Mouse (Mus musculus): ENCODE measurements around the gene Lmod3. TPM values are rescaled to one million over a fixed set of nuclear protein-coding genes. Genes with fewer than 3 reads are reported as not detected.

Gene Lmod3
- polyA plus RNA-seq (2015; fragmentation: Nextera tagmentation; extraction: Ambion mirVana) = 0.08 and 0.13 TPM in 2 replicates

DNA sequence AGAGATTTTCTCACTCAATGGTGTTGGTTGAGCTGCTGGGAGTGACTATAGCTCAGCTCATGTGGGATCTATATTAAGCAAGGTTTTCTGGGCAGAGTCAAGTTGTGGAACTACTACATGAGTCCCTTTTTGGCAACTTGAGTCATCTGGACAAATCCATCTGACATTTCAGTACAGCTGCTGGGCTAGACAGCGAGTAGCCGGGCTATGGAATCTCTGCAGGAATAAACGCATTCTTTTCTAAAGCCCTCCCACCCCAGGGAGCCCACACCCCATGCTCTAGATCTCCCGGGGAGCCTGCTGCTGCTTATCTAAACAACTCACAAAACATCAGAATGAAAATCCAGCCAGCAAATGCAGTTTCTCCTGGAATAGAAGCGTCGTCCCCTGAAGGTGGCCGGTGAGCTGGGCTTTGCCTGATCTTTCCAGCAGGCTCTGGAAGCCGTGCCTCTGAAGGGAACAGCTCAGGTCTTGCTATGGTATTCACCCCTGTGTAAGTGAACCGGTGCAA lies at the start of gene Lmod3:
Lmod3 (minus strand) TSS at position 49 of the 511 bp plus-strand sequence.
- H3K4me2 ChIP-seq (replicated peaks; ENCODE audit: low read depth) = no peak within 1 kb of the TSS
- H3K27ac ChIP-seq (ENCODE audit: low read depth, low read length) = no peak within 1 kb of the TSS
- ATAC-seq = no peak
- no peak for TF ChIP-seq CTCF (IDR thresholded peaks at IDR 0.05; ENCODE audit: low read depth)
- 26% methylated on average over 9 of the region's 9 CpGs for WGBS
- H3K9ac ChIP-seq (ENCODE audit: low read depth, low read length) = no peak within 1 kb of the TSS
- no peaks in the 10 kb centered on the region for H3K9me3 ChIP-seq (ENCODE audit: control insufficient read depth)
- no peak within 1 kb of the TSS for H3K4me3 ChIP-seq (ENCODE audit: low read depth, low read length)
- H3K27me3 ChIP-seq (replicated peaks; ENCODE audit: control insufficient read depth, insufficient read depth, low read length) = no peaks in the 10 kb centered on the region
- no peaks in the 10 kb centered on the region for H3K4me1 ChIP-seq (replicated peaks; ENCODE audit: control insufficient read depth, insufficient read depth, low read length)
- no peaks in the 10 kb centered on the region for H3K36me3 ChIP-seq (ENCODE audit: control insufficient read depth, insufficient read depth)

DNA sequence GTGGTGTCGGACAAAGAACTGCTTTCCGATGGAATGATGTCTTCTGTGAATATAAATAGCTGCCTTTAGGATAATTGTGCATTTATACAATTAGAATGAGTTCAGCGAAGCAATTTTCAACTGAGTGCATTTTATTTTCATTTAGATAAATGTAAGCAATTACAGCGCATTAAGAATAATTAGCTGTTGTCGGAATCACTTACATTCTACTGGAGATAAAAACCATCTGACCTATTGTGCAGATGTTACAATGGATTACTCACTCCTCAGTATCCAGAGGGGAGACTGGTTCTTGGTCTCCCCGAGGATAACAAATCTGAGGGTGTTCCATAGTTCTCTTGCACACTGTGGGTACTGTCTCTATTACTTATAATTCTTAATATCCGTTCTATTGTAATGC lies 49.7 kb upstream of the Lmod3 start:
- no peak overlapping the region for H3K9ac ChIP-seq (ENCODE audit: low read depth, low read length)
- H3K9me3 ChIP-seq (ENCODE audit: control insufficient read depth) = no peaks in the 10 kb centered on the region
- no peak overlapping the region for H3K27ac ChIP-seq (ENCODE audit: low read depth, low read length)
- H3K4me2 ChIP-seq (replicated peaks; ENCODE audit: low read depth) = no peak overlapping the region
- TF ChIP-seq CTCF (IDR thresholded peaks at IDR 0.05; ENCODE audit: low read depth) = no peak
- H3K27me3 ChIP-seq (replicated peaks; ENCODE audit: control insufficient read depth, insufficient read depth, low read length) = no peaks in the 10 kb centered on the region
- no peak for ATAC-seq
- H3K4me1 ChIP-seq (replicated peaks; ENCODE audit: control insufficient read depth, insufficient read depth, low read length) = peaks cover 5% of the 10 kb centered on the region
- WGBS = 84% methylated on average over 7 of the region's 7 CpGs
- H3K4me3 ChIP-seq (ENCODE audit: low read depth, low read length) = no peak overlapping the region
- H3K36me3 ChIP-seq (ENCODE audit: control insufficient read depth, insufficient read depth) = peaks cover 29% of the 10 kb centered on the region

DNA sequence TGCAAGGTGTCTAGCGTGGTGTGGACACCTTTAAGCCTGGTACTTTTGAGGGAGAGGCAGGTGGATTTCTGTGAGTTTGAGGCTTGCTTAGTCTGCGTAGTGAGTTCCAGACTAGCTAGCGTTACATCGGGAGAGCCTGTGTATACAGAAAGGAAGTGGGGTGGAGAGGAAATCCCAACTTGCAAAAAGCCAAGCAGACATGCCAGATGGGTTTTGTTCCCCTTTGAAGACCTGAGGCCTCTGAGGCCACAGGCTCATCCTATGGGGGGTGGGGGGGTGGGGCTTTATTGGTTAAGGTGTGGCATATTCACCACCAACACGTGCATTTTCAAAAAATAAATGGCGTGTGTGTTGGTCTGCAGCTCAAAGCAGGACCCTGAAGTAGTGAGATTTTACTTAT lies 48.1 kb upstream of the Lmod3 start:
- Histone ChIP-seq H3K27me3 (replicated peaks; ENCODE audit: control insufficient read depth, insufficient read depth, low read length) (no peaks in the 10 kb centered on the region), H3K27ac (ENCODE audit: low read depth, low read length) (no peak overlapping the region), H3K4me3 (ENCODE audit: low read depth, low read length) (no peak overlapping the region), H3K4me2 (replicated peaks; ENCODE audit: low read depth) (no peak overlapping the region), H3K9ac (ENCODE audit: low read depth, low read length) (no peak overlapping the region), H3K9me3 (ENCODE audit: control insufficient read depth) (no peaks in the 10 kb centered on the region), H3K36me3 (ENCODE audit: control insufficient read depth, insufficient read depth) (peaks cover 46% of the 10 kb centered on the region), H3K4me1 (replicated peaks; ENCODE audit: control insufficient read depth, insufficient read depth, low read length) (no peaks in the 10 kb centered on the region; the same call in 1 of the 2 replicates)
- no peak for TF ChIP-seq CTCF (IDR thresholded peaks at IDR 0.05; ENCODE audit: low read depth)
- 76% methylated on average over 6 of the region's 6 CpGs for WGBS
- ATAC-seq = no peak

DNA sequence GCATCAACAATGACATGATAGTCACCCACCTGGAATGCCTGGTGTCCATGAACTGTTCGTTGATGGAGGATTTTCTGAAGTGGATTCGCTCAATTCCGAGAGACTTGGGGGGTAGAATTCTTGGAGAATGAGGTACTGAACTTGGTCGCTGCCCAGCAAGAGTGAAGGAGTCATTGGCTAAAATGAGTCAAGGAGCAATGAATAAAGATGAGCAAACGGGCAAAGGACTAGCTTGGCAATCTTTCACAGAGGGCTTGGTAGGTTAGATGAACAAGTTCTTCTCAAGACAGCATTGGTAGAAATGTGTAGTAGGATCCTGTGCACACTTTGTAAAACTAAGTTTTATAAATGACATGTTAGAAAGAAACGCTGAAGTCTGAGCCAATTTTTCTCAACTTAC lies 47.6 kb upstream of the Lmod3 start:
- Histone ChIP-seq H3K27ac (ENCODE audit: low read depth, low read length) (no peak overlapping the region), H3K9ac (ENCODE audit: low read depth, low read length) (no peak overlapping the region), H3K36me3 (ENCODE audit: control insufficient read depth, insufficient read depth) (peaks cover 50% of the 10 kb centered on the region), H3K4me3 (ENCODE audit: low read depth, low read length) (no peak overlapping the region), H3K9me3 (ENCODE audit: control insufficient read depth) (no peaks in the 10 kb centered on the region), H3K4me1 (replicated peaks; ENCODE audit: control insufficient read depth, insufficient read depth, low read length) (no peaks in the 10 kb centered on the region; the same call in 1 of the 2 replicates), H3K4me2 (replicated peaks; ENCODE audit: low read depth) (no peak overlapping the region), H3K27me3 (replicated peaks; ENCODE audit: control insufficient read depth, insufficient read depth, low read length) (no peaks in the 10 kb centered on the region)
- no peak for ATAC-seq
- no peak for TF ChIP-seq CTCF (IDR thresholded peaks at IDR 0.05; ENCODE audit: low read depth)
- 95% methylated on average over 6 of the region's 6 CpGs for WGBS

DNA sequence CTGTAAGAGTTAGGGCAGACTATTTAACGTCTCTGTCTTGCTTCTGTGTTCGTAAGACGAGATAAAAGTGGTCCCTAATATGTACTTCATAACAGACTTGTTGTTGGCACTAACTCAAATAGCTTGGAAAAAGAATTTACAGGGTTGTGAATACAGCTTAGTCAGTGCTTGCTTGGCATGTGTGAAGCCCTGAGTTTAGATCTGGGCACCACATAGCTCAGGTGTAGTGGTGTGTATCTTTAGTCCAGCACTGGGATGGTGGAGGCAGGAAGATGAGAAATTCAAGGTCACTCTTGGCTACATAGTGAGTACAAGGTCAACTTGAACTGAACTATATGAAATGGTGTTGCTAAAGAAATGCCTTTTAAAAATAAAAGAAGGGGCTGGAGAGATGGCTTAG lies 44.6 kb upstream of the Lmod3 start:
- WGBS = 79% methylated on average over 3 of the region's 3 CpGs
- ATAC-seq = no peak
- no peak for TF ChIP-seq CTCF (IDR thresholded peaks at IDR 0.05; ENCODE audit: low read depth)

DNA sequence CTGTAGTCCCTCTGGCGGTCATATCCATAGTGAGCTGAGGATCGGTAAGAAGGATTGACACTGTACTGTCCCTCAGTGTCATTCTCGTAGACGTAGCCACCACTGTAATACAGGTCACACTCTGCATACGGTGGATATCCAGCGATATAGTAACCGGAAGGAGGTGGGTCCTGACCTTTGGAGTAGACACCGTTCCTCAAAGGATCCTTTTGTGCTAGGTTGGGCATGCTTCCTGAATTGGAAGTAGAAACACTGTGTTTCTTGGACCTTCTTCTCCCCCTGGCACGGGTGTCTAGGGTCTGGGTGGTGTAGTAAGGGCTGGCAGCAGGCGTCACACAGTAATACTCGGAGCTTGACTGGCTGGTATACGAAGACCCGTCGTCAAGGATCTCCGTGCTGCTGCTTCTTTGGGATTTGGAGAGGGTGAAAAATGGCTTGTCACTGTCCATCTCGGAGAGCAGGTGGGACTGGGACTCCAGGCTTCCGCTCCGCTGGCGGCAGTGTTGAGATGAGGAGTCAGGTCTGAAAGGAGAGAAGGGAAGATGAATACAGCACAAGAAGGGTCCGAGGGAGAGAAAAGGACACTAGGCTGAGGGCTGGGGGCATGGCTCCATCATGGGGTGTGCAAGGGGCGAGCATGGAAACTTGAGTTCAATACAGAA lies 43.4 kb upstream of the Lmod3 start:
- 95% methylated on average over 21 of the region's 21 CpGs for WGBS
- peaks cover 49% of the 10 kb centered on the region; the same call in 1 of the 2 replicates for H3K36me3 ChIP-seq (ENCODE audit: control insufficient read depth, insufficient read depth)
- no peak overlapping the region for H3K4me2 ChIP-seq (replicated peaks; ENCODE audit: low read depth)
- H3K9ac ChIP-seq (ENCODE audit: low read depth, low read length) = no peak overlapping the region
- TF ChIP-seq CTCF (IDR thresholded peaks at IDR 0.05; ENCODE audit: low read depth) = no peak
- no peaks in the 10 kb centered on the region for H3K9me3 ChIP-seq (ENCODE audit: control insufficient read depth)
- H3K4me3 ChIP-seq (ENCODE audit: low read depth, low read length) = no peak overlapping the region
- peaks cover 4% of the 10 kb centered on the region for H3K4me1 ChIP-seq (replicated peaks; ENCODE audit: control insufficient read depth, insufficient read depth, low read length)
- no peaks in the 10 kb centered on the region for H3K27me3 ChIP-seq (replicated peaks; ENCODE audit: control insufficient read depth, insufficient read depth, low read length)
- ATAC-seq = no peak
- H3K27ac ChIP-seq (ENCODE audit: low read depth, low read length) = no peak overlapping the region

More for the DNA sequence above, 44.6 kb upstream of the Lmod3 start:
- peaks cover 42% of the 10 kb centered on the region; the same call in 1 of the 2 replicates for H3K36me3 ChIP-seq (ENCODE audit: control insufficient read depth, insufficient read depth)
- no peaks in the 10 kb centered on the region for H3K27me3 ChIP-seq (replicated peaks; ENCODE audit: control insufficient read depth, insufficient read depth, low read length)
- no peak overlapping the region for H3K27ac ChIP-seq (ENCODE audit: low read depth, low read length)
- peaks cover 4% of the 10 kb centered on the region for H3K4me1 ChIP-seq (replicated peaks; ENCODE audit: control insufficient read depth, insufficient read depth, low read length)
- no peak overlapping the region for H3K4me3 ChIP-seq (ENCODE audit: low read depth, low read length)
- no peaks in the 10 kb centered on the region for H3K9me3 ChIP-seq (ENCODE audit: control insufficient read depth)
- no peak overlapping the region for H3K9ac ChIP-seq (ENCODE audit: low read depth, low read length)
- H3K4me2 ChIP-seq (replicated peaks; ENCODE audit: low read depth) = no peak overlapping the region

All from intestine, postnatal 0 days (tissue).